Mouse (Mus musculus) brain, embryonic 14.5 days (tissue): Measurements from ENCODE around the gene Fuca2.
"Not testable (repeated sequence)": the region's sequence is repeated elsewhere in the genome, so short reads cannot be mapped to it uniquely, and the experiment has no call there.

Experiments used
- CTCF ChIP-seq: fragments of 200-500 bp; IDR thresholded peaks from 2 replicates; pipeline ENCODE4 v1.5.1; 2012; ENCODE audit warnings: inconsistent platforms, mild to moderate bottlenecking, moderate library complexity, borderline replicate concordance; ENCODE audit not compliant: insufficient read depth, insufficient read length; ENCODE audit errors: extremely low read depth
- POLR2A ChIP-seq: fragments of 200-500 bp; IDR thresholded peaks from 2 replicates; pipeline ENCODE4 v1.6.1; 2012; ENCODE audit warnings: mild to moderate bottlenecking, inconsistent platforms, borderline replicate concordance; ENCODE audit not compliant: poor library complexity, insufficient read depth, insufficient read length, severe bottlenecking; ENCODE audit errors: extremely low read depth

DNA sequence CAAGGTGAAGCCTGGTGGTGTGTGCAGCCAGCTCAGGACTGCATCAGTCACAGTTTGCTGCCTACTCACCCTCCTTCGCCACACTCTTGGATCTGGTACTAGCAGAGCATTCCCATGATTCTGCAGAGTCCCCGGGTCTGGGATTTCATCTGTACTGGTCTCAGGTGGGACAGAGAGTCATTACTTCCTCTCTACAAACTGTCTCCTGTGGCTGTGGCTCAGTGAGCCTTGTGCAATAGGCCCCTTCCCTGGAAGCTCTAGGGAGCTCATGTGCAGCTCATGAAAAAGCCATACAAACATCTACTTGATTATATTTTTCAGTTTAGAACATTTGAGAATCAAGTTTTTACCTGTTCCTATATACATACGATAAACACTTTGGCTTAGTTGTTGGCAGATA lies 35.0 kb upstream of the Fuca2 start:
- TF ChIP-seq CTCF, POLR2A: not testable (repeated sequence)
